Mouse (Mus musculus) layer of hippocampus, postnatal 36 days (tissue): ENCODE results near the gene Dok1. TPM values are rescaled to one million over a fixed set of nuclear protein-coding genes. Genes with fewer than 3 reads are reported as not detected.

Experiments
- microRNA-seq, 2 experiments: library from miRNA; unstranded; fragments of <30 nt; microRNA quantifications; one replicate each; pipeline ENCODE4 v1.2.0; 2021
- total RNA-seq, 2 experiments: library from RNA; stranded (reverse); gene quantifications; 2 replicates each; pipeline ENCODE4 v1.2.3; 2021

Gene Dok1
- total RNA-seq, 2 experiments from 2014 or later, result 2.5 to 2.6 TPM

Small RNA genes lying within 50 kb of the gene (microRNA-seq; reads per million reads assigned to microRNA genes)
- gene Mir7040, result 0 to 0.21 reads per million in 2 experiments

Other genes with a start within 250 kb of the Dok1 start
- 10 to 100 TPM; 41.0 to 41.2 TPM for gene Sema4f, start 93.7 kb downstream of the Dok1 start, total RNA-seq
- not detected for gene M1ap, start 86.6 kb downstream of the Dok1 start, total RNA-seq
- 1 to 10 TPM; 4.1 to 5.4 TPM for gene Loxl3, start 702 bp upstream of the Dok1 start, total RNA-seq
- 100 to 1,000 TPM; 121 to 142 TPM for gene Aup1, start 21.1 kb upstream of the Dok1 start, total RNA-seq
- 10 to 100 TPM; 47.1 to 49.0 TPM for gene Htra2, start 21.8 kb upstream of the Dok1 start, total RNA-seq
- under 1 TPM; 0.40 to 0.94 TPM for gene Dqx1, start 24.4 kb upstream of the Dok1 start, total RNA-seq
- not detected for gene Tlx2, start 36.8 kb upstream of the Dok1 start, total RNA-seq
- gene Pcgf1, start 44.4 kb upstream of the Dok1 start, total RNA-seq, result 10 to 100 TPM; 33.9 to 34.9 TPM
- gene Lbx2, start 52.9 kb upstream of the Dok1 start, total RNA-seq, result under 1 TPM in 1 of 2 experiments, not detected in 1; 0.48 TPM
- gene Ccdc142, start 68.1 kb upstream of the Dok1 start, total RNA-seq, result 1 to 10 TPM; 8.0 to 8.2 TPM
- gene Gm42688, start 68.1 kb upstream of the Dok1 start, total RNA-seq, result 1 to 10 TPM; 5.8 to 7.0 TPM
- gene Mrpl53, start 75.6 kb upstream of the Dok1 start, total RNA-seq, result 10 to 100 TPM; 64.4 to 69.9 TPM
- 10 to 100 TPM; 28.0 to 28.9 TPM for gene Mogs, start 82.0 kb upstream of the Dok1 start, total RNA-seq
- 10 to 100 TPM; 58.2 to 61.4 TPM for gene Wbp1, start 88.1 kb upstream of the Dok1 start, total RNA-seq
- 10 to 100 TPM; 21.2 to 23.5 TPM for gene Ino80b, start 92.0 kb upstream of the Dok1 start, total RNA-seq
- 10 to 100 TPM; 75.9 to 90.3 TPM for gene Rtkn, start 102.0 kb upstream of the Dok1 start, total RNA-seq
- gene Wdr54, start 122.9 kb upstream of the Dok1 start, total RNA-seq, result 10 to 100 TPM; 24.2 to 25.3 TPM
- 10 to 100 TPM; 23.4 to 24.0 TPM for gene 1700003E16Rik, start 122.9 kb upstream of the Dok1 start, total RNA-seq
- gene Dctn1, start 132.4 kb upstream of the Dok1 start, total RNA-seq, result 100 to 1,000 TPM; 384 to 404 TPM
- 1 to 10 TPM in 1 of 2 experiments, under 1 TPM in 1; 0.57 to 2.8 TPM for gene Slc4a5, start 186.4 kb upstream of the Dok1 start, total RNA-seq